Mouse (Mus musculus) intestine, postnatal 0 days (tissue): ENCODE measurements around the gene Gm20509. TPM values are rescaled to one million over a fixed set of nuclear protein-coding genes. Genes with fewer than 3 reads are reported as not detected.
A peak's percentile ranks its signal among the peaks of the same experiment; 100 is the strongest.

Experiments
- ATAC-seq: fragments of 200-750 bp; cut with Nextera tagmentation; 2 replicates; pipeline ENCODE4 v1.8.0; 2017; ENCODE audit warnings: mild to moderate bottlenecking, moderate TSS enrichment, moderate library complexity
- H3K27ac ChIP-seq: fragments of 300-500 bp; sonication (generic); 2 replicates; pipeline ENCODE4 v1.5.1; 2014; ENCODE audit warnings: mild to moderate bottlenecking, low read depth, low read length, moderate library complexity
- H3K27me3 ChIP-seq: fragments of 300-500 bp; sonication (generic); replicated peaks from 2 replicates; pipeline ENCODE4 v1.6.1; 2014; ENCODE audit warnings: low read length, mixed read lengths; ENCODE audit not compliant: control insufficient read depth, insufficient read depth
- H3K36me3 ChIP-seq: fragments of 300-500 bp; sonication (generic); 2 replicates; pipeline ENCODE4 v1.6.1; 2014; ENCODE audit warnings: mild to moderate bottlenecking, moderate library complexity; ENCODE audit not compliant: control insufficient read depth, insufficient read depth
- H3K4me1 ChIP-seq: fragments of 300-500 bp; sonication (generic); replicated peaks from 2 replicates; pipeline ENCODE4 v1.6.1; 2014; ENCODE audit warnings: antibody characterized with exemption, low read length, mixed read lengths; ENCODE audit not compliant: control insufficient read depth, insufficient read depth
- H3K4me2 ChIP-seq: fragments of 300-500 bp; sonication (generic); replicated peaks from 2 replicates; pipeline ENCODE4 v1.6.1; 2014; ENCODE audit warnings: low read depth, mild to moderate bottlenecking, moderate library complexity
- H3K4me3 ChIP-seq: fragments of 300-500 bp; sonication (generic); 2 replicates; pipeline ENCODE4 v1.5.1; 2014; ENCODE audit warnings: low read depth, low read length
- H3K9ac ChIP-seq: fragments of 300-500 bp; sonication (generic); 2 replicates; pipeline ENCODE4 v1.6.1; 2014; ENCODE audit warnings: mild to moderate bottlenecking, low read depth, low read length
- H3K9me3 ChIP-seq: fragments of 300-500 bp; sonication (generic); 2 replicates; pipeline ENCODE4 v1.6.1; 2016; ENCODE audit warnings: mixed run types; ENCODE audit not compliant: control insufficient read depth
- CTCF ChIP-seq: sonication (generic); IDR thresholded peaks from 2 replicates; pipeline ENCODE4 v1.5.1; 2016; ENCODE audit warnings: low read depth, mild to moderate bottlenecking, control low read depth, antibody characterized with exemption, moderate library complexity
- WGBS: fragments of 180-500 bp; shearing (Covaris S2); extraction: QIAGEN DNeasy Blood & Tissue Kit; methylation state at CpG from one replicate; pipeline ENCODE4 v1.1.7; 2014; 5-methylcytosine and 5-hydroxymethylcytosine counted together
- polyA plus RNA-seq: library from polyadenylated mRNA; unstranded; fragments of >200 nt; fragmentation: Nextera tagmentation; extraction: Ambion mirVana; gene quantifications from 2 replicates; pipeline ENCODE4 v1.2.1, GENCODE M21; 2015

Gm20509 gene
- polyA plus RNA-seq, 1 experiment from 2014 or later: not detected

GRCm38 (mm10) chr9:73154347-73154746 lies 52.1 kb downstream of the Gm20509 start:
- H3K4me1 ChIP-seq: no peaks in the 10 kb centered on the region
- no peaks in the 10 kb centered on the region for H3K9me3 ChIP-seq
- ATAC-seq: no peak
- TF ChIP-seq CTCF: peak; percentile 41
- H3K36me3 ChIP-seq: no peaks in the 10 kb centered on the region
- H3K27me3 ChIP-seq: no peaks in the 10 kb centered on the region
- WGBS: 57% methylated on average over 9 of the region's 9 CpGs
- no peak overlapping the region for H3K4me3 ChIP-seq
- no peak overlapping the region for H3K9ac ChIP-seq
- no peak overlapping the region for H3K27ac ChIP-seq
- H3K4me2 ChIP-seq: no peak overlapping the region

GRCm38 (mm10) chr9:73157968-73158367 lies 55.7 kb downstream of the Gm20509 start:
- Histone ChIP-seq H3K36me3 (no peaks in the 10 kb centered on the region), H3K4me3 (no peak overlapping the region), H3K9me3 (no peaks in the 10 kb centered on the region), H3K27ac (no peak overlapping the region), H3K4me1 (no peaks in the 10 kb centered on the region), H3K4me2 (no peak overlapping the region), H3K9ac (no peak overlapping the region), H3K27me3 (no peaks in the 10 kb centered on the region)
- no peak for ATAC-seq
- 85% methylated on average over 4 of the region's 4 CpGs for WGBS
- no peak for TF ChIP-seq CTCF

GRCm38 (mm10) chr9:73159265-73159664 lies 57.0 kb downstream of the Gm20509 start:
- no peak overlapping the region for H3K4me2 ChIP-seq
- ATAC-seq: no peak
- no peaks in the 10 kb centered on the region for H3K4me1 ChIP-seq
- H3K4me3 ChIP-seq: no peak overlapping the region
- 39% methylated on average over 1 of the region's 1 CpGs for WGBS
- no peak overlapping the region for H3K27ac ChIP-seq
- no peaks in the 10 kb centered on the region for H3K27me3 ChIP-seq
- H3K9me3 ChIP-seq: no peaks in the 10 kb centered on the region
- peak; percentile 71 for TF ChIP-seq CTCF
- H3K36me3 ChIP-seq: no peaks in the 10 kb centered on the region
- no peak overlapping the region for H3K9ac ChIP-seq

- H3K27me3 ChIP-seq: no peaks in the 10 kb centered on the region
- H3K4me3 ChIP-seq: peak overlapping the region; percentile 13
- H3K36me3 ChIP-seq: no peaks in the 10 kb centered on the region
- H3K27ac ChIP-seq: no peak overlapping the region
- 19% methylated on average over 26 of the region's 26 CpGs for WGBS
- no peak for ATAC-seq
- H3K4me2 ChIP-seq: peak overlapping the region; percentile 52
- no peak overlapping the region for H3K9ac ChIP-seq
- H3K4me1 ChIP-seq: no peaks in the 10 kb centered on the region
- peak; percentile 82 for TF ChIP-seq CTCF
- H3K9me3 ChIP-seq: no peaks in the 10 kb centered on the region
These were observed 60.5 kb downstream of the Gm20509 start for GRCm38 (mm10) chr9:73162571-73163333.

GRCm38 (mm10) chr9:73165631-73166030 lies 63.4 kb downstream of the Gm20509 start:
- H3K36me3 ChIP-seq: no peaks in the 10 kb centered on the region
- 86% methylated on average over 4 of the region's 4 CpGs for WGBS
- no peak overlapping the region for H3K27ac ChIP-seq
- H3K4me3 ChIP-seq: no peak overlapping the region
- no peaks in the 10 kb centered on the region for H3K9me3 ChIP-seq
- H3K9ac ChIP-seq: no peak overlapping the region
- no peak overlapping the region for H3K4me2 ChIP-seq
- no peak for ATAC-seq
- TF ChIP-seq CTCF: no peak
- no peaks in the 10 kb centered on the region for H3K27me3 ChIP-seq
- no peaks in the 10 kb centered on the region for H3K4me1 ChIP-seq

Other genes starting within 250 kb of the Gm20509 start
- gene Pygo1, start 176.8 kb upstream of the Gm20509 start, polyA plus RNA-seq: 0.90 TPM in 2 replicates
- gene Dyx1c1, start 143.7 kb upstream of the Gm20509 start, polyA plus RNA-seq: 0.16 and 0.27 TPM in 2 replicates
- gene Gm44503, start 143.6 kb upstream of the Gm20509 start, polyA plus RNA-seq: 0.20 TPM in 1 of 2 replicates, not detected in the other
- 6.7 and 7.7 TPM in 2 replicates for gene Ccpg1os, start 117.1 kb upstream of the Gm20509 start, polyA plus RNA-seq
- 16.2 and 17.4 TPM in 2 replicates for gene Ccpg1, start 117.0 kb upstream of the Gm20509 start, polyA plus RNA-seq
- 4.7 and 5.9 TPM in 2 replicates for gene Pigb, start 62.1 kb upstream of the Gm20509 start, polyA plus RNA-seq
- gene Rab27a, start 57.6 kb upstream of the Gm20509 start, polyA plus RNA-seq: 5.7 and 5.8 TPM in 2 replicates
- 0.16 TPM in 1 of 2 replicates, not detected in the other for gene Khdc3, start 634 bp upstream of the Gm20509 start, polyA plus RNA-seq
- 45.0 and 45.3 TPM in 2 replicates for gene Rsl24d1, start 11.0 kb downstream of the Gm20509 start, polyA plus RNA-seq